Comparison of ENCODE assay signal across 24 mouse cellular contexts in the genomic region with DNA sequence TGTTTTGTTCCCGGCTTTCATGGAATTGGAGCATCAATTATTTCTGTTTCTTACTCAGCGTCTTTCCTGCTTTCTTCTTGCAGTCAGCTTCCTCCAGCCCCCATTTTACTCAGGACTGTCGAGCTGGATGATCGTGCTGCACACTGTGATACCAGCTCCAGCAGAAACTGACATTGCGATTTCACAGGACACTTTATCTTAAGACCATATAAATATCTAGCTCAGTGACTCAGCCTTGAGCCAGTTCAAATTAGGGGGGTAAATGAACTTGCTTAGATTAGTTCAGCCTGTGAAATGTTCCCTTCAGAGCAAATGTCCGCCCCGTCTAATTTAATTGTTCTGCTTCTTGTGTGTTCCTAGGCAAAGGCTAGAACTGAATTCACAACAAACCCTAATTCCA.
DNase-seq lines count a peak whose midpoint lies in the region; ATAC-seq lines count a peak whose summit lies in the region.
"Had no signal": no experiment of that assay in that cellular context is flagged by ENCODE, and none has a peak within 500 bp of the region (broad histone marks: within the 10 kb centered on the region; RNA-seq: fewer than 3 reads in every experiment).

No protein-coding gene starts in this region.

- H3K27me3 ChIP-seq in heart, embryonic 12.5 days (replicated peaks): no peaks in the 10 kb centered on the region
- H3K27me3 ChIP-seq in heart, embryonic 15.5 days: no peaks in the 10 kb centered on the region
- no peaks in the 10 kb centered on the region for H3K27me3 ChIP-seq in heart, embryonic 11.5 days (ENCODE audit: control insufficient read depth, insufficient read depth, low read length)
- H3K27me3 ChIP-seq in lung, embryonic 16.5 days (ENCODE audit: control insufficient read depth, insufficient read depth, low read depth, low read length): no peaks in the 10 kb centered on the region
- H3K27me3 ChIP-seq: CH12.LX; embryonic facial prominence, embryonic 13.5 days; forebrain, embryonic 13.5 days; hindbrain, embryonic 12.5 days; hindbrain, embryonic 15.5 days; Patski had no signal

- intact Hi-C loops in heart, postnatal 25 days (cut with DNase I): loop anchor here (1.0 to 5.0 kb wide), 3 partner anchors 177 to 377 kb away; no protein-coding TSS in a partner anchor

- DNase-seq in heart, postnatal 25 days (ENCODE audit: low spot score): no peak
- no peak for DNase-seq in lung, postnatal 10 days
- DNase-seq in NIH3T3 (ENCODE audit: low read depth): peak; percentile 5
- DNase-seq in left cerebral cortex, adult 9 months (ENCODE audit: low spot score in 2 of 2): no peak
- DNase-seq: adrenal gland, postnatal 10 days; B cell, adult 2 months; cerebellum, adult 18-20 months; cerebellum, adult 9-10 months; gastrocnemius, postnatal 10 days; gastrocnemius, postnatal 36 days had no signal

- H3K36me3 ChIP-seq in heart, embryonic 12.5 days: no peaks in the 10 kb centered on the region
- no peaks in the 10 kb centered on the region for H3K36me3 ChIP-seq in heart, embryonic 15.5 days
- H3K36me3 ChIP-seq in heart, embryonic 11.5 days (ENCODE audit: control insufficient read depth, insufficient read depth, low read length): no peaks in the 10 kb centered on the region
- H3K36me3 ChIP-seq in lung, embryonic 16.5 days (ENCODE audit: control insufficient read depth, insufficient read depth, low read length): no peaks in the 10 kb centered on the region
- H3K36me3 ChIP-seq: embryonic facial prominence, embryonic 13.5 days; forebrain, embryonic 10.5 days; G1E; heart, embryonic 10.5 days; hindbrain, embryonic 12.5 days; hindbrain, embryonic 15.5 days had no signal

- no peak overlapping the region for H3K9ac ChIP-seq in heart, embryonic 12.5 days
- H3K9ac ChIP-seq in heart, embryonic 15.5 days: no peak overlapping the region
- H3K9ac ChIP-seq in heart, embryonic 11.5 days (ENCODE audit: low read depth, low read length): no peak overlapping the region
- H3K9ac ChIP-seq in lung, embryonic 16.5 days (ENCODE audit: low read length): no peak overlapping the region
- H3K9ac ChIP-seq: embryonic facial prominence, embryonic 13.5 days; forebrain, embryonic 13.5 days; hindbrain, embryonic 12.5 days; hindbrain, embryonic 15.5 days had no signal

- H3K4me2 ChIP-seq in heart, embryonic 12.5 days: no peak overlapping the region
- no peak overlapping the region for H3K4me2 ChIP-seq in heart, embryonic 15.5 days
- H3K4me2 ChIP-seq in heart, embryonic 11.5 days: no peak overlapping the region
- H3K4me2 ChIP-seq in lung, embryonic 16.5 days (ENCODE audit: low read depth, low read length): no peak overlapping the region
- H3K4me2 ChIP-seq: embryonic facial prominence, embryonic 13.5 days; forebrain, embryonic 13.5 days; hindbrain, embryonic 12.5 days; hindbrain, embryonic 15.5 days had no signal

- H3K4me1 ChIP-seq in heart, embryonic 12.5 days (replicated peaks): no peaks in the 10 kb centered on the region
- no peaks in the 10 kb centered on the region; the same call in 1 of the 2 replicates for H3K4me1 ChIP-seq in heart, embryonic 15.5 days (replicated peaks)
- H3K4me1 ChIP-seq in heart, embryonic 11.5 days (ENCODE audit: control insufficient read depth, insufficient read depth, low read length): no peaks in the 10 kb centered on the region
- H3K4me1 ChIP-seq in lung, embryonic 16.5 days (replicated peaks; ENCODE audit: control insufficient read depth, insufficient read depth, low read length): no peaks in the 10 kb centered on the region; the same call in 1 of the 2 replicates
- H3K4me1 ChIP-seq: embryonic facial prominence, embryonic 13.5 days; forebrain, embryonic 10.5 days; forebrain, embryonic 13.5 days; hindbrain, embryonic 12.5 days; hindbrain, embryonic 15.5 days had no signal

- H3K27ac ChIP-seq in heart, embryonic 12.5 days (ENCODE audit: poor library complexity, severe bottlenecking): peak overlapping the region; percentile 52
- H3K27ac ChIP-seq in heart, embryonic 15.5 days: peak overlapping the region; percentile 29
- no peak overlapping the region for H3K27ac ChIP-seq in heart, embryonic 11.5 days (ENCODE audit: low read depth, low read length)
- H3K27ac ChIP-seq in lung, embryonic 16.5 days (ENCODE audit: low read length): no peak overlapping the region
- H3K27ac ChIP-seq: embryonic facial prominence, embryonic 13.5 days; forebrain, embryonic 10.5 days; forebrain, embryonic 13.5 days; heart, embryonic 10.5 days; hindbrain, embryonic 12.5 days; hindbrain, embryonic 15.5 days had no signal

- WGBS in heart, embryonic 12.5 days: 33% methylated on average over 7 of the region's 7 CpGs
- 35% methylated on average over 7 of the region's 7 CpGs for WGBS in heart, embryonic 15.5 days
- 40% methylated on average over 7 of the region's 7 CpGs for WGBS in heart, embryonic 11.5 days (ENCODE audit: insufficient replicate concordance)
- WGBS in lung, embryonic 16.5 days: 57% methylated on average over 7 of the region's 7 CpGs

- ATAC-seq in heart, embryonic 12.5 days (ENCODE audit: insufficient number of reproducible peaks, low FRiP score): peak; percentile 57; the same call in 1 of the 2 replicates
- ATAC-seq in heart, embryonic 15.5 days (replicated peaks; ENCODE audit: insufficient number of reproducible peaks, insufficient read depth, low FRiP score, low read depth): no peak
- ATAC-seq in heart, embryonic 11.5 days (replicated peaks; ENCODE audit: insufficient number of reproducible peaks, low FRiP score, low TSS enrichment): no peak
- ATAC-seq in lung, embryonic 16.5 days (ENCODE audit: low read depth): peak; percentile 41; the same call in 1 of the 2 replicates
- ATAC-seq: intestine, postnatal 0 days; Patski had no signal

- H3K9me3 ChIP-seq in heart, embryonic 12.5 days (replicated peaks): no peaks in the 10 kb centered on the region
- H3K9me3 ChIP-seq in heart, embryonic 15.5 days (replicated peaks): no peaks in the 10 kb centered on the region
- H3K9me3 ChIP-seq in heart, embryonic 11.5 days (replicated peaks; ENCODE audit: control insufficient read depth, low read length): no peaks in the 10 kb centered on the region
- H3K9me3 ChIP-seq in lung, embryonic 16.5 days (ENCODE audit: control insufficient read depth, low read length): no peaks in the 10 kb centered on the region
- H3K9me3 ChIP-seq: embryonic facial prominence, embryonic 13.5 days; forebrain, embryonic 10.5 days; forebrain, embryonic 13.5 days; G1E; heart, embryonic 10.5 days; hindbrain, embryonic 12.5 days; hindbrain, embryonic 15.5 days had no signal

- H3K4me3 ChIP-seq in heart, embryonic 12.5 days: no peak overlapping the region
- no peak overlapping the region for H3K4me3 ChIP-seq in heart, embryonic 15.5 days
- no peak overlapping the region for H3K4me3 ChIP-seq in heart, embryonic 11.5 days (ENCODE audit: low read depth, low read length)
- no peak overlapping the region for H3K4me3 ChIP-seq in lung, embryonic 16.5 days (ENCODE audit: low read length)
- H3K4me3 ChIP-seq: embryonic facial prominence, embryonic 13.5 days; forebrain, embryonic 10.5 days; forebrain, embryonic 13.5 days; heart, embryonic 10.5 days; hindbrain, embryonic 12.5 days; hindbrain, embryonic 15.5 days had no signal

Comparison
In these comparisons a context has a peak if more than half of its experiments do, and no peak if none do; other contexts are left out.
1. ATAC-seq: peak in heart, embryonic 12.5 days (single experiment) and lung, embryonic 16.5 days (single experiment); none in heart, embryonic 15.5 days (single experiment) and heart, embryonic 11.5 days (single experiment).
2. H3K27ac ChIP-seq: peak in heart, embryonic 12.5 days (single experiment) and heart, embryonic 15.5 days (single experiment); none in heart, embryonic 11.5 days (single experiment) and lung, embryonic 16.5 days (single experiment).